8 mouse cellular contexts compared by ENCODE assay signal in genomic region chr11:75014816-75015215, GRCm38 (mm10).
DNase-seq lines count a peak whose midpoint lies in the region; ATAC-seq and TF ChIP-seq lines count a peak whose summit lies in the region.

No protein-coding gene starts in this region.

- H3K4me2 ChIP-seq in forebrain, embryonic 11.5 days (ENCODE audit: low read depth, low read length, severe bottlenecking), result no peak overlapping the region
- no peak overlapping the region for H3K4me2 ChIP-seq in lung, postnatal 0 days (replicated peaks; ENCODE audit: low read depth, low read length)
- H3K4me2 ChIP-seq in heart, embryonic 15.5 days, result no peak overlapping the region
- no peak overlapping the region for H3K4me2 ChIP-seq in neural tube, embryonic 13.5 days

- DNase-seq in forebrain, embryonic 10.5 days (ENCODE audit: extremely low spot score, low spot score), result no peak
- DNase-seq in forebrain, embryonic 11.5 days (ENCODE audit: low spot score), result no peak
- DNase-seq in lung, postnatal 0 days (ENCODE audit: low spot score), result no peak
- no peak for DNase-seq in lung, postnatal 10 days
- DNase-seq in ovary, postnatal 10 days (ENCODE audit: low spot score), result no peak
- DNase-seq in urinary bladder, postnatal 4 days (ENCODE audit: low spot score in 2 of 2), result no peak

- H3K4me1 ChIP-seq in forebrain, embryonic 10.5 days, result peaks cover 45% of the 10 kb centered on the region
- H3K4me1 ChIP-seq in forebrain, embryonic 11.5 days (replicated peaks; ENCODE audit: control insufficient read depth, insufficient read depth, low read length), result no peaks in the 10 kb centered on the region
- H3K4me1 ChIP-seq in lung, postnatal 0 days (ENCODE audit: insufficient read depth, low read depth, low read length), result no peaks in the 10 kb centered on the region; the same call in 1 of the 2 replicates
- peaks cover 53% of the 10 kb centered on the region for H3K4me1 ChIP-seq in heart, embryonic 15.5 days (replicated peaks)
- H3K4me1 ChIP-seq in neural tube, embryonic 13.5 days (replicated peaks), result peaks cover 49% of the 10 kb centered on the region

- no peak overlapping the region for H3K4me3 ChIP-seq in forebrain, embryonic 10.5 days
- H3K4me3 ChIP-seq in forebrain, embryonic 11.5 days (ENCODE audit: low read depth, low read length), result no peak overlapping the region
- no peak overlapping the region for H3K4me3 ChIP-seq in lung, postnatal 0 days (ENCODE audit: low read depth, low read length)
- H3K4me3 ChIP-seq in heart, embryonic 15.5 days, result no peak overlapping the region
- H3K4me3 ChIP-seq in neural tube, embryonic 13.5 days, result no peak overlapping the region

- H3K27ac ChIP-seq in forebrain, embryonic 10.5 days, result 0 out of 2 replicates have a peak overlapping the region, but pooled peaks have one; percentile 44
- no peak overlapping the region for H3K27ac ChIP-seq in forebrain, embryonic 11.5 days (ENCODE audit: low read depth, low read length)
- H3K27ac ChIP-seq in lung, postnatal 0 days (ENCODE audit: low read length), result peak overlapping the region; percentile 39
- H3K27ac ChIP-seq in heart, embryonic 15.5 days, result peak overlapping the region; percentile 94
- H3K27ac ChIP-seq in neural tube, embryonic 13.5 days (replicated peaks), result peak overlapping the region; percentile 84

- H3K9ac ChIP-seq in forebrain, embryonic 11.5 days (ENCODE audit: low read length), result no peak overlapping the region
- H3K9ac ChIP-seq in lung, postnatal 0 days (replicated peaks; ENCODE audit: low read depth), result no peak overlapping the region
- no peak overlapping the region for H3K9ac ChIP-seq in heart, embryonic 15.5 days
- 0 out of 2 replicates have a peak overlapping the region, but pooled peaks have one; percentile 2 for H3K9ac ChIP-seq in neural tube, embryonic 13.5 days

- H3K36me3 ChIP-seq in forebrain, embryonic 10.5 days (replicated peaks), result no peaks in the 10 kb centered on the region
- no peaks in the 10 kb centered on the region for H3K36me3 ChIP-seq in forebrain, embryonic 11.5 days (ENCODE audit: control insufficient read depth, insufficient read depth, low read length)
- H3K36me3 ChIP-seq in lung, postnatal 0 days (ENCODE audit: insufficient read depth, low read length), result no peaks in the 10 kb centered on the region
- H3K36me3 ChIP-seq in heart, embryonic 15.5 days, result no peaks in the 10 kb centered on the region
- no peaks in the 10 kb centered on the region for H3K36me3 ChIP-seq in neural tube, embryonic 13.5 days

- 55% methylated on average over 4 of the region's 4 CpGs for WGBS in forebrain, embryonic 10.5 days
- WGBS in forebrain, embryonic 11.5 days, result 35% methylated on average over 4 of the region's 4 CpGs
- WGBS in lung, postnatal 0 days, result 80% methylated on average over 4 of the region's 4 CpGs
- 66% methylated on average over 4 of the region's 4 CpGs for WGBS in heart, embryonic 15.5 days
- 24% methylated on average over 4 of the region's 4 CpGs for WGBS in neural tube, embryonic 13.5 days

- ATAC-seq in forebrain, embryonic 11.5 days (replicated peaks; ENCODE audit: low FRiP score), result no peak
- 0 out of 2 replicates have a peak, but pooled peaks have one; percentile 10 for ATAC-seq in lung, postnatal 0 days
- no peak for ATAC-seq in heart, embryonic 15.5 days (replicated peaks; ENCODE audit: insufficient number of reproducible peaks, insufficient read depth, low FRiP score, low read depth)
- ATAC-seq in neural tube, embryonic 13.5 days (ENCODE audit: low read depth), result no peak

- H3K27me3 ChIP-seq in forebrain, embryonic 10.5 days (ENCODE audit: poor library complexity, severe bottlenecking), result no peaks in the 10 kb centered on the region
- H3K27me3 ChIP-seq in forebrain, embryonic 11.5 days (ENCODE audit: control insufficient read depth, insufficient read depth, low read length), result no peaks in the 10 kb centered on the region
- H3K27me3 ChIP-seq in lung, postnatal 0 days (replicated peaks; ENCODE audit: insufficient read depth, low read length), result no peaks in the 10 kb centered on the region
- H3K27me3 ChIP-seq in heart, embryonic 15.5 days, result no peaks in the 10 kb centered on the region
- no peaks in the 10 kb centered on the region for H3K27me3 ChIP-seq in neural tube, embryonic 13.5 days

- no peaks in the 10 kb centered on the region for H3K9me3 ChIP-seq in forebrain, embryonic 10.5 days
- no peaks in the 10 kb centered on the region for H3K9me3 ChIP-seq in forebrain, embryonic 11.5 days (ENCODE audit: control insufficient read depth, low read length)
- H3K9me3 ChIP-seq in lung, postnatal 0 days (ENCODE audit: low read length), result no peaks in the 10 kb centered on the region
- no peaks in the 10 kb centered on the region for H3K9me3 ChIP-seq in heart, embryonic 15.5 days (replicated peaks)
- H3K9me3 ChIP-seq in neural tube, embryonic 13.5 days, result no peaks in the 10 kb centered on the region

- TF ChIP-seq CTCF in lung, postnatal 0 days (IDR thresholded peaks at IDR 0.05), result no peak

- no peak for TF ChIP-seq EP300 in lung, postnatal 0 days (IDR thresholded peaks at IDR 0.05)
